Mouse (Mus musculus): Measurements from ENCODE around the gene Nlrx1. TPM values are rescaled to one million over a fixed set of nuclear protein-coding genes. Genes with fewer than 3 reads are reported as not detected.

Gene Nlrx1
- 4.4 and 5.1 TPM in 2 replicates for polyA plus RNA-seq (2014; fragmentation: Nextera tagmentation; extraction: Ambion mirVana)

DNA sequence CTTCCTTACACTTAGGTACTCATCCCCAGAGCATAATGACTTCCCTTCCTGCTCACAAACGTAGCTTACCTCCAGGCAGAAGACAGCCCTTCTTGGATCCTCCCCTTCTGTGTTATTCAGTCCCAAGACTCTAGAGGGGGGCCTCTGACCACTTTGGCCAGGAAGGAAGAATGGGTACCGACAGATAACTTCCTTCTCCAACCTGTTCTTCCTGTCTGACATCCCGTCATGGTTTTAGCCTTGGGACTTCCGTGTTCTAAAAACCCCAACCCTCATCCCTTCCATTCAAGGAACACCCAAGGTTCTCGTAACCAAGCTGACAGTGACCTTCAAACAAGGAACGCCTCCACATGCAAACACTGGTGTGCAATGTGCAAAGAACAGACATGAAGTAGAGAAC is at the start of gene Nlrx1:
Nlrx1 (minus strand) TSS at position 168 of the 400 bp plus-strand sequence.
- no peak for ATAC-seq (ENCODE audit: low FRiP score)
- Histone ChIP-seq H3K36me3 (replicated peaks; ENCODE audit: control insufficient read depth, insufficient read depth) (peaks cover 7% of the 10 kb centered on the region; the same call in 1 of the 2 replicates), H3K4me3 (replicated peaks; ENCODE audit: low read length) (peak within 1 kb of the TSS; percentile 32), H3K27ac (peak within 1 kb of the TSS; percentile 57), H3K27me3 (ENCODE audit: control insufficient read depth, insufficient read depth, low read length) (no peaks in the 10 kb centered on the region), H3K9ac (peak within 1 kb of the TSS; percentile 65), H3K4me1 (replicated peaks; ENCODE audit: control insufficient read depth, insufficient read depth, low read length) (peaks cover 12% of the 10 kb centered on the region; the same call in 1 of the 2 replicates), H3K9me3 (ENCODE audit: control insufficient read depth, low read length) (no peaks in the 10 kb centered on the region; the same call in 1 of the 2 replicates), H3K4me2 (replicated peaks) (peak within 1 kb of the TSS; percentile 59)
- no peak for DNase-seq (ENCODE audit: low spot score)
- 89% methylated on average over 6 of the region's 6 CpGs for WGBS

DNA sequence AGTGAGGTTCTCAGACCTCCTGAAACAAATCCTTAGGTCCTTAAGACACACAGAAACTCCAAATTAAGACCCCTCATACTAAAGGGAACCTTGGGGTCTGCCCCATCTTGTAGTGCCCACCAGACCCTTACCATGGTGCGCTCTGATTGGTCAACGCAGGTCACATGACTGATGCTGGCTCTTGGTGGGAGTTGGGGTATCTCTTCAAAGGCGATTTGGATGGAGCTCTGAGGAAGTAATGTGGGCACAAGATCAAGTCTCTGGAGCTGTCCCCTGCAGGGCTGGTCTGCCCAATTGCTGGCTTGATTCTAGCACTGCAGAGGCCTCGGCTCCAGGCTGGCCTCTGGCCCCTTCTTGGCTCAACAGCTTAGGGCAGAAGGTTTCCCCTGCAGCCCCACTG is 49.1 kb upstream of the Nlrx1 start:
- peaks cover 36% of the 10 kb centered on the region for H3K4me1 ChIP-seq (replicated peaks; ENCODE audit: control insufficient read depth, insufficient read depth, low read length)
- peaks cover 41% of the 10 kb centered on the region for H3K36me3 ChIP-seq (replicated peaks; ENCODE audit: control insufficient read depth, insufficient read depth)
- 68% methylated on average over 4 of the region's 4 CpGs for WGBS
- no peak overlapping the region for H3K4me3 ChIP-seq (replicated peaks; ENCODE audit: low read length)
- H3K27ac ChIP-seq, result no peak overlapping the region
- DNase-seq (ENCODE audit: low spot score) (no peak), ATAC-seq (ENCODE audit: low FRiP score) (no peak)
- H3K9me3 ChIP-seq (ENCODE audit: control insufficient read depth, low read length), result no peaks in the 10 kb centered on the region
- no peaks in the 10 kb centered on the region for H3K27me3 ChIP-seq (ENCODE audit: control insufficient read depth, insufficient read depth, low read length)
- H3K9ac ChIP-seq, result no peak overlapping the region
- peak overlapping the region; percentile 93 for H3K4me2 ChIP-seq (replicated peaks)

DNA sequence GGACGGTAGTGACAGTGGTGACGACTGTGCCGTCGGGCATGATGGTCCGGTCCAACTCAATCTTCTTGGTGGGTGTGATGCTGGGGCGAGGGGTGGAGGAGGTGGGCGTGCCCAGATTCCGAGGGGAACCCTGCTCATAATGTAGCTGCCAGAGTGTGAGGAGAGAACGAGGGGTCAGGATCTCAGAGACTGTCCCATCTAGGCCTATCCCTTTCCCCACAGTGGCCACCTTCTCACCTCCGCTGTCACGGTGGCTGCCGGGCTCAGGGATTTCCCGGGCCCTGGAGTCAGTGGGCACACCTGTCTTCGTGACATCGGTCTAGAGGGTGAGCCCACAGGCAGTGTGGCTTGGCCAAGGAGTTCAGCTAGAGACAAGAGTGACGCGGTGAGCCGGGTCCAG is 46.5 kb upstream of the Nlrx1 start:
- Histone ChIP-seq H3K9ac (no peak overlapping the region), H3K36me3 (replicated peaks; ENCODE audit: control insufficient read depth, insufficient read depth) (peaks cover 59% of the 10 kb centered on the region)

DNA sequence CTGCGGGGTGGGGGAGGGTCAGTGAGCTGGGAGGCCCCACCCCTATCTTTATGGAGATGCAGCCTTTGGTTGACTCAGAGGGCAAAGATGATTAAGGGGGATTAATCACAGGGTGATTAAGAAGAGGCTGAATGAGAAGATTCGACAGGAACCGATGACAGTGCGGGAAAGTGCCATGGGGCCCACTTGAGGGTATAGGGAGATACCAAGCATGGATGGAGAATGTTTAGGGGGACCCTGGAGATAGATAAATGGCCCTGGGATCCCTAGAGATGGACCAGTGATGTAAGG is 45.8 kb upstream of the Nlrx1 start:
- no peak overlapping the region for H3K4me2 ChIP-seq (replicated peaks)
- no peaks in the 10 kb centered on the region for H3K9me3 ChIP-seq (ENCODE audit: control insufficient read depth, low read length)
- peaks cover 59% of the 10 kb centered on the region for H3K36me3 ChIP-seq (replicated peaks; ENCODE audit: control insufficient read depth, insufficient read depth)
- no peak overlapping the region for H3K9ac ChIP-seq
- no peak for ATAC-seq (ENCODE audit: low FRiP score)
- no peak overlapping the region for H3K27ac ChIP-seq
- peaks cover 24% of the 10 kb centered on the region for H3K4me1 ChIP-seq (replicated peaks; ENCODE audit: control insufficient read depth, insufficient read depth, low read length)
- H3K27me3 ChIP-seq (ENCODE audit: control insufficient read depth, insufficient read depth, low read length), result no peaks in the 10 kb centered on the region
- DNase-seq (ENCODE audit: low spot score), result no peak
- 57% methylated on average over 4 of the region's 4 CpGs for WGBS
- H3K4me3 ChIP-seq (replicated peaks; ENCODE audit: low read length), result no peak overlapping the region

More for the DNA sequence above, 46.5 kb upstream of the Nlrx1 start:
- H3K4me2 ChIP-seq (replicated peaks), result no peak overlapping the region
- no peaks in the 10 kb centered on the region for H3K9me3 ChIP-seq (ENCODE audit: control insufficient read depth, low read length)
- 92% methylated on average over 18 of the region's 18 CpGs for whole genome bisulfite sequencing
- no peaks in the 10 kb centered on the region for H3K27me3 ChIP-seq (ENCODE audit: control insufficient read depth, insufficient read depth, low read length)
- peaks cover 27% of the 10 kb centered on the region for H3K4me1 ChIP-seq (replicated peaks; ENCODE audit: control insufficient read depth, insufficient read depth, low read length)
- DNase-seq (ENCODE audit: low spot score), result no peak
- ATAC-seq (ENCODE audit: low FRiP score), result no peak
- H3K27ac ChIP-seq, result no peak overlapping the region
- no peak overlapping the region for H3K4me3 ChIP-seq (replicated peaks; ENCODE audit: low read length)

DNA sequence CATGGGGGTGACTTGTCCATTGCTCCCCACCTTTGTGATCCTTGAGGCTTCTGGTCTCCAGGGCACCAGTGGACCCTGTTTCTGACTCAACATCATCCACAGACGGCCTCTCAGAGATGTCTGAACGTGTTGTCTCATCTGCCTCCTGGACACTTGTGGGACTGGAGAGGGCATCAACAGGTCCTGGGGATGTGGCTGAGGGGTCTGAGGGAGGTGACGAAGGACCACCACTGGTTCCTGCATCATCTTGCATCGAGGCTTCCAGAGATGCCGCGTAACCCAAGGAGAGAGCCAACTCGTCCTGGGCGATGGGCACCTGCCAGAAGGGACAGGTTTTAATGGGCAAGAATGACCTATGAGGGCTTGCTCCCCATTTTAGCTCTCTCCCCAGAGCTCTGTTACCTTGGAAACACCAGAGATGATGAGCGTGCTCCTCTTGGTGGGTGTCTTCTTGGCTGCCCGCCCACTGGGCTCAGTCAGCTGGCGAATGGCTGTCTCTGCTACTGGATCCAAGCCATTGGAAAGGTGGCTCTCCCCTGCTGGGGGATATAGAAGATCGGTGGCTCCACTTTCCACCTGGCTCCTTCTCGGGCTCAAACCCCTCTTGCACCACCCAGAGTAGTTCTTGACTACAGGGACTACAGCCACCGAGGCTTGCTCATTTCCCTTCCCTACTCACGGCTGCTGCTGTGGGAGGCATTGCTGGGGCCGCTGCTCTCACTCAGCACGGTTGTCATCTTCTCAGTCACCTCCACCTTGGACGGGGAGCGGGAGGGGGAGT is 45.3 kb upstream of the Nlrx1 start:
- Histone ChIP-seq H3K4me3 (replicated peaks; ENCODE audit: low read length) (no peak overlapping the region), H3K4me1 (replicated peaks; ENCODE audit: control insufficient read depth, insufficient read depth, low read length) (peaks cover 19% of the 10 kb centered on the region), H3K36me3 (replicated peaks; ENCODE audit: control insufficient read depth, insufficient read depth) (peaks cover 59% of the 10 kb centered on the region), H3K4me2 (replicated peaks) (no peak overlapping the region), H3K27me3 (ENCODE audit: control insufficient read depth, insufficient read depth, low read length) (no peaks in the 10 kb centered on the region), H3K9ac (no peak overlapping the region), H3K9me3 (ENCODE audit: control insufficient read depth, low read length) (no peaks in the 10 kb centered on the region), H3K27ac (no peak overlapping the region)
- DNase-seq (ENCODE audit: low spot score) (no peak), ATAC-seq (ENCODE audit: low FRiP score) (no peak)
- 69% methylated on average over 19 of the region's 19 CpGs for WGBS

DNA sequence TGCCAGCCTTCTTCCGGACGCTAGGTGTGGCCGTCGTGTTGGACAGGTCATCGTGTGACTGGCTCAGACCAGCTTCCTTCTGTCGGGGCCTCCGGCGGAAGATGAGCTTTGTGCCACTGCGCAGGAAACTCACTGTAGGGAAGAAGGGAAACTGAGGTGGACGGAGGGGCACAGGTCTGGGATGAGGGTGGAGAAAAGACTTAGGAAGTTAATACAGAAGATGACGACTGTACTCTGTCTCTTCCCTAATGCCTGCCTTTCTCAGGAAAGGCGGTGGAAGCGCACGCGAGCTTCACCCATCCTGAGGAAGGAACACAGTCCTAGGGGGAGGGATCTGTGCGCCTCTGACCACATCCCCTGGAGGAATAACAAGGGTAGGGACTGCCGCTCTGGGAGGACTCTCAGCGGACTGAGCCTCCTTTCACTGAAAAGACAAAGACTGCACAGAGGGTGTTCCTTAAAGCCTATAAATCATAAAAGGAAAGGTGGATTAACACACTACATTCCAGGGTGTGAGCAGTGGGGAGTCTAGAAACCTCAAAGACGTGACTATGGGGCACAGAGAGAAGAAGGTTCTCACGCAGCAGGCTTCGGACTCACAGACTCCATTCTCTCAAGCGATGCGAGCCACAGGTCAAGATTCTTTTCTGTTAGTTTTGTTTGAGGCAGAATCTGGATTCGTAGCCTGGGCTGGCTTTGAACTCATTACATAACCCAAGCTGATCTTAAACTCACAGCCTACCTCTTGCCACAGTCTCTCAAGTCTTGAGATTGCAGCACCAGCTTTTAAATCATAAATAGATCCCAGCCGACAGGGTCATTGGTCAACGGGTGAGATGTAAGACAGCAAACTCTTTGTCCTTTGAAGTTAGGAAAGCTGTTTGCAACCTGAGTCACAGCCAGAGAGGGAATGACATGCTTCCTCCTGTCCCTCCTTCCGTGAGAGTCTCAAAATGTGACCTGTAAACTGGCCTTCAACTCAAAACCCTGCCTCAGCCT is 43.0 kb upstream of the Nlrx1 start:
- DNase-seq (ENCODE audit: low spot score) (no peak), ATAC-seq (ENCODE audit: low FRiP score) (no peak)
- Histone ChIP-seq H3K9ac (no peak overlapping the region; the same call in 1 of the 2 replicates), H3K27ac (peak overlapping the region; percentile 29; the same call in 1 of the 2 replicates), H3K4me1 (replicated peaks; ENCODE audit: control insufficient read depth, insufficient read depth, low read length) (no peaks in the 10 kb centered on the region), H3K4me3 (replicated peaks; ENCODE audit: low read length) (no peak overlapping the region), H3K27me3 (ENCODE audit: control insufficient read depth, insufficient read depth, low read length) (no peaks in the 10 kb centered on the region), H3K36me3 (replicated peaks; ENCODE audit: control insufficient read depth, insufficient read depth) (peaks cover 58% of the 10 kb centered on the region), H3K4me2 (replicated peaks) (no peak overlapping the region), H3K9me3 (ENCODE audit: control insufficient read depth, low read length) (no peaks in the 10 kb centered on the region)
- 8% methylated on average over 27 of the region's 27 CpGs for WGBS

DNA sequence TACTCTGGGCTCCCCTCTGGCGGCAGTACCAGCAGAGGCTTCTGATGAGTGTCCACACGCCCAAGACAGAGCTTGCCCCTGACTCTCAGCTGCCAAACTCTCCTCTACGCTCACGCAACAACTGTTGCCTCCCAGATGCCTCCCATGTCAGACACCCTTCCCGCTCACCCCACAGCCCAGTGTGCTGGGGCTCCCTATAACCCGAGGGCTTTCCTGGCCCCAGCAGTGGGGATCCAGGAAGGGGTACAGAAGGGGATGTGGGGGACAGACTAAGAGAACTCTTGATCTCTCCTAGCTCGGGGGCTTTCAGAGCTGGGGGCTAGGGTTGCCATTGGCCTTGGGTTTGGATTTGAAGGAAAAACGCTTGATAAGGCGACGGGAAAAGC is 42.3 kb upstream of the Nlrx1 start:
- ATAC-seq (ENCODE audit: low FRiP score), result no peak
- Histone ChIP-seq H3K27me3 (ENCODE audit: control insufficient read depth, insufficient read depth, low read length) (no peaks in the 10 kb centered on the region), H3K4me1 (replicated peaks; ENCODE audit: control insufficient read depth, insufficient read depth, low read length) (no peaks in the 10 kb centered on the region), H3K9me3 (ENCODE audit: control insufficient read depth, low read length) (no peaks in the 10 kb centered on the region), H3K4me2 (replicated peaks) (no peak overlapping the region), H3K27ac (peak overlapping the region; percentile 29; the same call in 1 of the 2 replicates), H3K9ac (no peak overlapping the region), H3K4me3 (replicated peaks; ENCODE audit: low read length) (no peak overlapping the region), H3K36me3 (replicated peaks; ENCODE audit: control insufficient read depth, insufficient read depth) (peaks cover 51% of the 10 kb centered on the region)
- 25% methylated on average over 10 of the region's 10 CpGs for WGBS
- no peak for DNase-seq (ENCODE audit: low spot score)

DNA sequence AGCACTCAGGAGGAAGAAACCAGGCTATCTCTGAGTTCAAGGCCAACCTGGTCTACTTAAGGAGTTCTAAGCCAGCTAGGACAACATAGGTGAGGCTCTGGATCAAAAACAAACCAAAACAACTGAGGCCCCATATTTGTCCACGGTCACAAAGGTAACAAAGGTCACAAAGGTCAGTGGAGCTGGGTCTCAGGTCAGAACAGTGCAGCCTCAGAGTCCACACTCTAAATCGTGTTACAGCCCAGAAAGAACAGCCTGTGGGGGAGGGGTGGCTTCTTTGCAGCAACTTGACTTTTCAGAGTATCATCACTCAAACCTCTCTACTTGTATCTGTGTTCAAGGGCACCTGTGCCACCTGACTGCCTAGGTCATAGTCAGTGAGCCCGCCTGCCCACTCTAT is 41.4 kb upstream of the Nlrx1 start:
- Histone ChIP-seq H3K36me3 (replicated peaks; ENCODE audit: control insufficient read depth, insufficient read depth) (peaks cover 41% of the 10 kb centered on the region), H3K27ac (no peak overlapping the region), H3K9me3 (ENCODE audit: control insufficient read depth, low read length) (no peaks in the 10 kb centered on the region), H3K27me3 (ENCODE audit: control insufficient read depth, insufficient read depth, low read length) (no peaks in the 10 kb centered on the region), H3K4me1 (replicated peaks; ENCODE audit: control insufficient read depth, insufficient read depth, low read length) (peaks cover 1% of the 10 kb centered on the region), H3K4me3 (replicated peaks; ENCODE audit: low read length) (no peak overlapping the region), H3K9ac (no peak overlapping the region), H3K4me2 (replicated peaks) (no peak overlapping the region)
- DNase-seq (ENCODE audit: low spot score) (no peak), ATAC-seq (ENCODE audit: low FRiP score) (no peak)
- WGBS, result 70% methylated on average over 3 of the region's 3 CpGs

DNA sequence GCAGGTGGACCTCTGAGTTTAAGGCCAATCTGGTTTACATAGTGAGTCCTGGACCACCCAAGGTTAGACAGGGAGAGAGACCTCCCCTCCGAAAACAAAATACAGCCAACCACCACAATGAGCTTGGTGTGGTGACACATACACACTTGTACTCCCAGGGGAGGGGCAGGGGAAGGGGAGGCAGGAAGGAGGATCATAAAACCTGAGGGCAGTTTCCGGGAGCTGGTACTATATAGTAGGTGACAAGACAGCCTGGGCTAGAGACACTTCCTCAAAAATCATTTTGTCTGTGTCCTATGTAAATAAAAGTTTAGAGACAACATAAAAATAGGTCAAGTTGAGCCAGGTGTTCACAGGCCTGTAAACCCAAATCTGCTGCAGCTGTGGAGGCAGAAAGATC is 38.8 kb upstream of the Nlrx1 start:
- H3K4me3 ChIP-seq (replicated peaks; ENCODE audit: low read length), result no peak overlapping the region
- no peak overlapping the region for H3K27ac ChIP-seq
- H3K27me3 ChIP-seq (ENCODE audit: control insufficient read depth, insufficient read depth, low read length), result no peaks in the 10 kb centered on the region
- peaks cover 15% of the 10 kb centered on the region for H3K4me1 ChIP-seq (replicated peaks; ENCODE audit: control insufficient read depth, insufficient read depth, low read length)
- ATAC-seq (ENCODE audit: low FRiP score) (no peak), DNase-seq (ENCODE audit: low spot score) (no peak)
- WGBS, result 98% methylated on average over 2 of the region's 2 CpGs
- H3K9me3 ChIP-seq (ENCODE audit: control insufficient read depth, low read length), result no peaks in the 10 kb centered on the region
- H3K4me2 ChIP-seq (replicated peaks), result no peak overlapping the region
- H3K9ac ChIP-seq, result no peak overlapping the region
- peaks cover 20% of the 10 kb centered on the region for H3K36me3 ChIP-seq (replicated peaks; ENCODE audit: control insufficient read depth, insufficient read depth)

Measured in hindbrain, embryonic 14.5 days (tissue).